Mouse (Mus musculus): Measurements from ENCODE around the gene Fgfr2.

Gene Fgfr2

GRCm38 (mm10) chr7:132088606-132089005 is 1034.5 kb downstream of the Fgfr2 start:
- DNase-seq = peak; percentile 35

GRCm38 (mm10) chr7:132088181-132088580 is 1035.0 kb downstream of the Fgfr2 start:
- DNase-seq = no peak

- DNase-seq = no peak
Measured at GRCm38 (mm10) chr7:132075825-132076224, 1047.3 kb downstream of the Fgfr2 start.

- peak; percentile 52 for DNase-seq
Measured at GRCm38 (mm10) chr7:132074503-132074902, 1048.6 kb downstream of the Fgfr2 start.

GRCm38 (mm10) chr7:132070877-132071625 is 1052.1 kb downstream of the Fgfr2 start:
- no peak for DNase-seq

GRCm38 (mm10) chr7:132067951-132068350 is 1055.2 kb downstream of the Fgfr2 start:
- peak; percentile 49 for DNase-seq

- DNase-seq = no peak
Measured at GRCm38 (mm10) chr7:132067511-132067910, 1055.6 kb downstream of the Fgfr2 start.

GRCm38 (mm10) chr7:132060116-132060515 is 1063.0 kb downstream of the Fgfr2 start:
- no peak for DNase-seq

GRCm38 (mm10) chr7:132056565-132056964 is 1066.6 kb downstream of the Fgfr2 start:
- no peak for DNase-seq

GRCm38 (mm10) chr7:132046662-132047061 is 1076.5 kb downstream of the Fgfr2 start:
- DNase-seq = no peak

GRCm38 (mm10) chr7:132031940-132032531 is 1091.1 kb downstream of the Fgfr2 start:
- peak; percentile 43 for DNase-seq

GRCm38 (mm10) chr7:132026671-132027070 is 1096.5 kb downstream of the Fgfr2 start:
- DNase-seq = no peak

- DNase-seq = no peak
Measured at GRCm38 (mm10) chr7:132025591-132025990, 1097.6 kb downstream of the Fgfr2 start.

- no peak for DNase-seq
Measured at GRCm38 (mm10) chr7:132015933-132016332, 1107.2 kb downstream of the Fgfr2 start.

GRCm38 (mm10) chr7:132015193-132015592 is 1108.0 kb downstream of the Fgfr2 start:
- no peak for DNase-seq

- DNase-seq = no peak
Measured at GRCm38 (mm10) chr7:132013970-132014369, 1109.2 kb downstream of the Fgfr2 start.

GRCm38 (mm10) chr7:132012969-132013679 is 1110.0 kb downstream of the Fgfr2 start:
- peak; percentile 52 for DNase-seq

GRCm38 (mm10) chr7:132009002-132009401 is 1114.1 kb downstream of the Fgfr2 start:
- DNase-seq = no peak

- peak; percentile 44 for DNase-seq
Measured at GRCm38 (mm10) chr7:132005996-132006696, 1117.0 kb downstream of the Fgfr2 start.

- DNase-seq = no peak
Measured at GRCm38 (mm10) chr7:131992873-131993272, 1130.3 kb downstream of the Fgfr2 start.

GRCm38 (mm10) chr7:131992226-131992625 is 1130.9 kb downstream of the Fgfr2 start:
- no peak for DNase-seq

GRCm38 (mm10) chr7:131989056-131989455 is 1134.1 kb downstream of the Fgfr2 start:
- no peak for DNase-seq

- no peak for DNase-seq
Measured at GRCm38 (mm10) chr7:131978609-131979008, 1144.5 kb downstream of the Fgfr2 start.

Data from layer of hippocampus, adult 9-11 months (tissue).